Mouse (Mus musculus) limb, embryonic 14.5 days (tissue): ENCODE results near the gene Gm11939. TPM values are rescaled to one million over a fixed set of nuclear protein-coding genes. Genes with fewer than 3 reads are reported as not detected.

Experiments
- ATAC-seq: fragments of 200-750 bp; cut with Nextera tagmentation; 2 replicates; pipeline ENCODE4 v1.8.0; 2017; ENCODE audit warnings: low read depth, moderate number of reproducible peaks, moderate TSS enrichment; ENCODE audit not compliant: low FRiP score
- DNase-seq: peaks from one replicate; pipeline ENCODE4 v3.0.0-alpha.2; 2015; ENCODE audit warnings: low spot score
- H3K27ac ChIP-seq: fragments of 300-500 bp; sonication (generic); replicated peaks from 2 replicates; pipeline ENCODE4 v1.5.1; 2014; ENCODE audit warnings: low read depth, mild to moderate bottlenecking, low read length, moderate library complexity, mixed read lengths
- H3K27me3 ChIP-seq: fragments of 300-500 bp; sonication (generic); 2 replicates; pipeline ENCODE4 v1.6.1; 2014; ENCODE audit warnings: low read length, mixed read lengths; ENCODE audit not compliant: control insufficient read depth, insufficient read depth
- H3K36me3 ChIP-seq: fragments of 300-500 bp; sonication (generic); 2 replicates; pipeline ENCODE4 v1.6.1; 2014; ENCODE audit warnings: mild to moderate bottlenecking, low read length, moderate library complexity, mixed read lengths; ENCODE audit not compliant: control insufficient read depth, insufficient read depth
- H3K4me1 ChIP-seq: fragments of 300-500 bp; sonication (generic); 2 replicates; pipeline ENCODE4 v1.6.1; 2014; ENCODE audit warnings: antibody characterized with exemption, low read length, mixed read lengths; ENCODE audit not compliant: control insufficient read depth, insufficient read depth
- H3K4me2 ChIP-seq: fragments of 300-500 bp; sonication (generic); replicated peaks from 2 replicates; pipeline ENCODE4 v1.6.1; 2014; ENCODE audit warnings: low read depth, mild to moderate bottlenecking, low read length, moderate library complexity; ENCODE audit not compliant: severe bottlenecking
- H3K4me3 ChIP-seq: fragments of 300-500 bp; sonication (generic); replicated peaks from 2 replicates; pipeline ENCODE4 v1.5.1; 2014; ENCODE audit warnings: low read length
- H3K9ac ChIP-seq: fragments of 300-500 bp; sonication (generic); 2 replicates; pipeline ENCODE4 v1.6.1; 2014; ENCODE audit warnings: mild to moderate bottlenecking, low read depth, low read length, moderate library complexity; ENCODE audit not compliant: severe bottlenecking
- H3K9me3 ChIP-seq: fragments of 300-500 bp; sonication (generic); 2 replicates; pipeline ENCODE4 v1.6.1; 2016; ENCODE audit warnings: low read length; ENCODE audit not compliant: control insufficient read depth
- POLR2A ChIP-seq: fragments of 200-500 bp; IDR thresholded peaks from 2 replicates; pipeline ENCODE4 v1.8.0; 2012; ENCODE audit warnings: inconsistent platforms, mild to moderate bottlenecking, moderate library complexity, borderline replicate concordance; ENCODE audit not compliant: insufficient read depth, insufficient read length; ENCODE audit errors: extremely low read depth
- WGBS: fragments of 180-500 bp; shearing (Covaris S2); extraction: QIAGEN DNeasy Blood & Tissue Kit; methylation state at CpG from one replicate; pipeline ENCODE4 v1.1.7; 2014; 5-methylcytosine and 5-hydroxymethylcytosine counted together
- polyA plus RNA-seq, 2 experiments: library from polyadenylated mRNA; depleted of rRNA in 1 of 2; stranded (reverse) in 1 of 2; unstranded in 1 of 2; fragments of >200 nt; fragmentation: Nextera tagmentation in 1 of 2; extraction: Ambion mirVana in 1 of 2; gene quantifications; 2 replicates each; pipeline versions ENCODE4 v1.2.1 to v1.2.3; 2012 to 2014

Gene Gm11939
- polyA plus RNA-seq, 2 experiments = not detected

GRCm38 (mm10) chr11:99562580-99562979 is 3.3 kb upstream of the Gm11939 start:
- Histone ChIP-seq H3K36me3 (no peaks in the 10 kb centered on the region), H3K9me3 (no peaks in the 10 kb centered on the region), H3K4me2 (no peak overlapping the region), H3K4me3 (no peak overlapping the region), H3K27me3 (no peaks in the 10 kb centered on the region), H3K27ac (no peak overlapping the region), H3K9ac (no peak overlapping the region), H3K4me1 (no peaks in the 10 kb centered on the region)
- DNase-seq = no peak
- ATAC-seq = no peak
- WGBS = 87% methylated on average over 6 of the region's 6 CpGs
- no peak for TF ChIP-seq POLR2A

GRCm38 (mm10) chr11:99557976-99558745 is 1.1 kb downstream of the Gm11939 start:
- Histone ChIP-seq H3K27ac (no peak overlapping the region), H3K4me1 (no peaks in the 10 kb centered on the region), H3K27me3 (no peaks in the 10 kb centered on the region), H3K4me3 (no peak overlapping the region), H3K9ac (no peak overlapping the region), H3K36me3 (no peaks in the 10 kb centered on the region), H3K4me2 (no peak overlapping the region), H3K9me3 (no peaks in the 10 kb centered on the region)
- WGBS = 90% methylated on average over 3 of the region's 3 CpGs
- DNase-seq (no peak), ATAC-seq (no peak)
- no peak for TF ChIP-seq POLR2A

- Histone ChIP-seq H3K27me3 (no peaks in the 10 kb centered on the region), H3K36me3 (no peaks in the 10 kb centered on the region), H3K4me2 (no peak within 1 kb of the TSS), H3K4me1 (no peaks in the 10 kb centered on the region), H3K9ac (no peak within 1 kb of the TSS), H3K4me3 (no peak within 1 kb of the TSS), H3K27ac (no peak within 1 kb of the TSS), H3K9me3 (no peaks in the 10 kb centered on the region)
- no peak for ATAC-seq
- no peak for TF ChIP-seq POLR2A
- DNase-seq = no peak
- WGBS = no CpG with 5 or more reads among the region's 2 CpGs
Measured at GRCm38 (mm10) chr11:99556753-99557152, 2.5 kb downstream of the Gm11939 start, which contains the start of gene Krtap3-2. Gene Krtap3-2 (minus strand): TSS chr11:99556853.

DNA sequence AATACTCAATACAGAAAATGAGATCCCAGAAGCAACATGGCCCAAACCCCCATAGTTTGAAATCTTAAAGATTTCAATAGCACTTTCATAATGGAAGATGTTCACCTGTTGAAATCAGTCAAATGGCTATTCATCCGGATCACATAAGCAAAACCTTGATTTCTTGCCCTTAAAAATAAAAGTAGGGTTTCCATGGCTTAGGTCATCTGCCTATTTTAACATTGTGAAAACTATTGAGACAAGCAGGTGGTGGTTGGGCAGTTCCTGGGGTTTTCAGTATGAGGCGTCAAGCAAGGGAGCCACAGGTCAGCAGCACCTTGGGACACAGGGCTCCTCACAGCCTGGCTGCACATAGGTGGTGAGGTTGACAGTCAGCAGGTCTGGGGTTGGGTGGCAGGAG is 3.1 kb downstream of the Gm11939 start:
- no peak overlapping the region for H3K9ac ChIP-seq
- H3K36me3 ChIP-seq = no peaks in the 10 kb centered on the region
- H3K27me3 ChIP-seq = no peaks in the 10 kb centered on the region
- no peak overlapping the region for H3K4me3 ChIP-seq
- 86% methylated on average over 2 of the region's 2 CpGs for WGBS
- no peaks in the 10 kb centered on the region for H3K4me1 ChIP-seq
- DNase-seq (no peak), ATAC-seq (no peak)
- H3K27ac ChIP-seq = no peak overlapping the region
- TF ChIP-seq POLR2A = no peak
- no peak overlapping the region for H3K4me2 ChIP-seq
- H3K9me3 ChIP-seq = no peaks in the 10 kb centered on the region

DNA sequence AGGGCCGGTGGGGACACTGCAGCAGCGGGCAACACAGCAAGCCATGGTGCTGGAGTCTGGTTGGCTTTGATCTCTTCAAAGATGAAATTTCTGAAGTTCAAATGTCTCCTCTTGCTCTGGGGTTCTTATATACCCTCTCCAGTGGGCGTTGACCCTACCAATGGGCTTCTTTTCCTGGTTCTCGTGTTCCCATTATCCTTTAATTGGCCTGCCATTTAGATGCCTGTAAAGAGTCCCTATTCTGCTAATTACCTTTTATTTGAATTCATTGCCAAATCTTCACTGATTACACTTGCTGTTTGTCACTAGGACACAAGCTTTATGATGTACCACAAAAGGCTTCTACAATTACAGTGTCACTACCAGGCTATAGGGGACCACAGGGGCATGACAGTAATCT is 8.5 kb downstream of the Gm11939 start, which contains the start of gene Krtap3-3:
Gene Krtap3-3, minus strand, starts transcription at position 101 of the 400 bp plus-strand sequence.
- H3K9me3 ChIP-seq = no peaks in the 10 kb centered on the region
- ATAC-seq (no peak), DNase-seq (no peak)
- H3K4me2 ChIP-seq = no peak within 1 kb of the TSS
- H3K36me3 ChIP-seq = no peaks in the 10 kb centered on the region
- no peak within 1 kb of the TSS for H3K4me3 ChIP-seq
- no peak for TF ChIP-seq POLR2A
- H3K9ac ChIP-seq = no peak within 1 kb of the TSS
- no peaks in the 10 kb centered on the region for H3K27me3 ChIP-seq
- no peaks in the 10 kb centered on the region for H3K4me1 ChIP-seq
- no peak within 1 kb of the TSS for H3K27ac ChIP-seq
- 46% methylated on average over 4 of the region's 4 CpGs for WGBS
